Mouse (Mus musculus) liver, postnatal 0 days (tissue): ENCODE results near the gene Med13.

ENCODE experiments used
- CTCF ChIP-seq: sonication (generic); IDR thresholded peaks from 2 replicates; pipeline ENCODE4 v1.5.1; 2016; ENCODE audit warnings: antibody characterized with exemption, low read depth
- EP300 ChIP-seq: IDR thresholded peaks from 2 replicates; pipeline ENCODE4 v1.6.1; 2016; ENCODE audit warnings: antibody characterized with exemption, low read depth, mild to moderate bottlenecking

DNA sequence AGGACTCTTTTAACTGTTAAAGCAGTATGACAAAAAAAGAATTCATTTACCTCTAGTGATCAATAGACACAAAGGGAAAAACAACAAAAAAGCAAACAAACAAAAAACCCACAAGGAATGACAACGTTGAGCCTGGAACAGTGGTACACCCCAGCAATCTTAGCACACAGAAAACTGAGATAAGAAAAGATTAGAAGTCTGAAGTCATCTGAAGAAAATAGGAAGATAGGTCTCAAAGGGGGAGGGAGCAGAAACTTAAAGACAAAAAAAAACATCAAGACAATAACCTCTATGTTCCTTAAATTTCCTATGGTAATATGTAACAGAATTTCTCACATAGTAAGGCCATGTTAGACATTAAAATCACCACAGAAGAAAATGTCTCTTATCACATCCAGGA, 104.1 kb downstream of the Med13 start:
- TF ChIP-seq CTCF: no peak
- no peak for TF ChIP-seq EP300
